Mouse (Mus musculus) lung, postnatal 0 days (tissue): ENCODE data around the gene Vmn2r84. TPM values are rescaled to one million over a fixed set of nuclear protein-coding genes. Genes with fewer than 3 reads are reported as not detected.

Experiments
- ATAC-seq: fragments of 200-750 bp; cut with Nextera tagmentation; 2 replicates; pipeline ENCODE4 v1.8.0; 2017; ENCODE audit warnings: moderate library complexity
- DNase-seq: peaks from one replicate; pipeline ENCODE4 v3.0.0-alpha.2; 2016; ENCODE audit warnings: low spot score
- H3K27ac ChIP-seq: fragments of 300-500 bp; sonication (generic); 2 replicates; pipeline ENCODE4 v1.5.1; 2014; ENCODE audit warnings: antibody characterized with exemption, mild to moderate bottlenecking, low read length, mixed read lengths
- H3K27me3 ChIP-seq: fragments of 300-500 bp; sonication (generic); replicated peaks from 2 replicates; pipeline ENCODE4 v1.6.1; 2014; ENCODE audit warnings: low read length, mixed read lengths; ENCODE audit not compliant: insufficient read depth
- H3K36me3 ChIP-seq: fragments of 300-500 bp; sonication (generic); 2 replicates; pipeline ENCODE4 v1.6.1; 2014; ENCODE audit warnings: low read length, mixed read lengths; ENCODE audit not compliant: insufficient read depth
- H3K4me1 ChIP-seq: fragments of 300-500 bp; sonication (generic); 2 replicates; pipeline ENCODE4 v1.6.1; 2014; ENCODE audit warnings: antibody characterized with exemption, low read depth, low read length, mixed read lengths; ENCODE audit not compliant: insufficient read depth
- H3K4me2 ChIP-seq: fragments of 300-500 bp; sonication (generic); replicated peaks from 2 replicates; pipeline ENCODE4 v1.6.1; 2014; ENCODE audit warnings: low read depth, mild to moderate bottlenecking, low read length, moderate library complexity, mixed read lengths
- H3K4me3 ChIP-seq: fragments of 300-500 bp; sonication (generic); 2 replicates; pipeline ENCODE4 v1.5.1; 2014; ENCODE audit warnings: low read depth, low read length
- H3K9ac ChIP-seq: fragments of 300-500 bp; sonication (generic); replicated peaks from 2 replicates; pipeline ENCODE4 v1.6.1; 2014; ENCODE audit warnings: low read depth, mild to moderate bottlenecking
- H3K9me3 ChIP-seq: fragments of 300-500 bp; sonication (generic); 2 replicates; pipeline ENCODE4 v1.6.1; 2016; ENCODE audit warnings: low read length, mixed read lengths
- CTCF ChIP-seq: IDR thresholded peaks from 2 replicates; pipeline ENCODE4 v1.5.1; 2016; ENCODE audit warnings: antibody characterized with exemption, mild to moderate bottlenecking
- EP300 ChIP-seq: IDR thresholded peaks from 2 replicates; pipeline ENCODE4 v1.6.1; 2016; ENCODE audit warnings: antibody characterized with exemption, mild to moderate bottlenecking, control low read depth
- WGBS: fragments of 180-500 bp; shearing (Covaris S2); extraction: QIAGEN DNeasy Blood & Tissue Kit; methylation state at CpG from one replicate; pipeline ENCODE4 v1.1.7; 2014; 5-methylcytosine and 5-hydroxymethylcytosine counted together
- polyA plus RNA-seq: library from polyadenylated mRNA; unstranded; fragments of >200 nt; fragmentation: Nextera tagmentation; extraction: Ambion mirVana; gene quantifications from 2 replicates; pipeline ENCODE4 v1.2.1, GENCODE M21; 2015

The Vmn2r84 gene
- polyA plus RNA-seq, 1 experiment from 2014 or later = not detected

DNA sequence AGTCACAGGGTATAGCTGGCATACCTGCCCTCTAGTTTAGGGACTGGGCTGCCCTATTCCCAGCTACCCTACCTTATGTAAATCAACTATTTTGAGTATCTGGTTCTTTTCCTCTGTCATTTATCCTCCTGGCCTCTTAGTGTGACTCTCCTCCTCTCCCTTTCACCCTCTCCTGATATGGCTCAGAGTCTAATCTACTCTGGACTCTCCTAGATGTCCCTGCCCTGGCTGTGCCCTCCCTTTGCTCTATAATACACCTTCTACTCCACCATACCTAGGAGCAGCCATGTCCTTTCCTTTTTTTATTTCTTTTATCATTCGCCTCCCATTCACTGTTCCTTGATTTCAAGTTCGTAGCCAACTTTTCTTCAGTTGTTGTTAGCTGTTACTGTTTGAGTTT lies 19.0 kb downstream of the Vmn2r84 start:
- 72% methylated on average over 2 of the region's 2 CpGs for WGBS
- Histone ChIP-seq H3K27ac (no peak overlapping the region), H3K4me2 (no peak overlapping the region), H3K9me3 (no peaks in the 10 kb centered on the region), H3K9ac (no peak overlapping the region), H3K36me3 (no peaks in the 10 kb centered on the region), H3K4me1 (no peaks in the 10 kb centered on the region), H3K4me3 (no peak overlapping the region), H3K27me3 (no peaks in the 10 kb centered on the region)
- TF ChIP-seq EP300 = no peak
- TF ChIP-seq CTCF = no peak
- ATAC-seq (no peak), DNase-seq (no peak)

DNA sequence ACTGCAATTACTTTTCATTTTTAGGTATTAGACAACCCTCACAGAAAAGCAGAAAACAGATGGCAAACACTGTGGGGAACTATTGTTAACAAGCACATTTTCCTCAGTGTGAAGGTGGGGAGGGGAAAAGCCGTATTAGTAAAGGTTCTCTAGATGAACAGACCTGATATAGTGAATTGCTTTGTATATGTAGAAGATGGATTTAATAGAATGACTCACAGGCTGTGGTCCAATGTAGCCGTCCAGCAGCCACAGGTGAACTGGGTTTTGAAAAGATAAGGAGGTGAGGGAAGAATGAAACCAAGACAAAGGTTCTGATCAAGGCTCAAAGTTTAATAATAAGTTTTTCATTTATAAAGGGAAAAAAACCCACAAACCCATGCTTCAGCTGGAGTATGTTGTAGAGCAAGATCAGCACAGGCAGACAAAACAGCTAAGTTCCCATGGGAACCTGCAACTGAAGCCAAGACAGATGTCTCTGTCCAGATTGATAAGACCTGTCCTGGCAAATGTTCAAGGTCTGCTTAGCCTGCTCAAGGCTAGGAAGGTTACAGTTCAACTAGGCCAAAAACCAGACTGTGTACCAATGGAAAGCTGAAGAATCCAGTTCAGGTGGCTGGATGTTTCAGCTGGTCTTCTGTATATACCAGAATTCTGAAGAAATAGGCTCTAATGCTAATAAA lies 21.5 kb downstream of the Vmn2r84 start:
- Histone ChIP-seq H3K36me3 (no peaks in the 10 kb centered on the region), H3K4me1 (no peaks in the 10 kb centered on the region), H3K27me3 (no peaks in the 10 kb centered on the region), H3K9ac (no peak overlapping the region), H3K27ac (no peak overlapping the region), H3K9me3 (no peaks in the 10 kb centered on the region), H3K4me3 (no peak overlapping the region), H3K4me2 (no peak overlapping the region)
- ATAC-seq = no peak
- 71% methylated on average over 2 of the region's 2 CpGs for WGBS
- TF ChIP-seq EP300 (no peak), CTCF (no peak)
- DNase-seq = no peak

DNA sequence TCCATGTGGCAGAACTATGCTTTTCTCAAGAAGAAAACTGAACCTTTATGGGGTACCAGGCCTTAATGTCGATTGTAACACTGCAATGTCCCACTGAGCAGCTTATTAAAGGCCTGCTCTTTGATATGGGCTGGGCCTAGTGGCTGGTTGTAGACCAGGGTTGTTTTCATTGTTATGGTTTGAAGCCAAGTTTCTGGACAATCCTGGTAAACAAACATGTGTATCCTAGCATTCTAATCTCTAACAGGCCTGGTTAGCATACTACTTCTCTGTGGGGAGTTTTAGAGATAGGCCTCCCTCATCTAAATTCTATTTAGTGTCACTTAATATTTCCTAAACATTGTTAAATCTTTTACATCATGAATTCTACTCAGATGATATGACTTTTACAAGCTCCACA lies 22.5 kb downstream of the Vmn2r84 start:
- Histone ChIP-seq H3K36me3 (no peaks in the 10 kb centered on the region), H3K4me1 (no peaks in the 10 kb centered on the region), H3K27ac (no peak overlapping the region), H3K27me3 (no peaks in the 10 kb centered on the region), H3K9ac (no peak overlapping the region), H3K4me2 (no peak overlapping the region), H3K9me3 (no peaks in the 10 kb centered on the region), H3K4me3 (no peak overlapping the region)
- 41% methylated on average over 1 of the region's 1 CpGs for WGBS
- ATAC-seq = no peak
- no peak for DNase-seq
- no peak for TF ChIP-seq EP300
- no peak for TF ChIP-seq CTCF

DNA sequence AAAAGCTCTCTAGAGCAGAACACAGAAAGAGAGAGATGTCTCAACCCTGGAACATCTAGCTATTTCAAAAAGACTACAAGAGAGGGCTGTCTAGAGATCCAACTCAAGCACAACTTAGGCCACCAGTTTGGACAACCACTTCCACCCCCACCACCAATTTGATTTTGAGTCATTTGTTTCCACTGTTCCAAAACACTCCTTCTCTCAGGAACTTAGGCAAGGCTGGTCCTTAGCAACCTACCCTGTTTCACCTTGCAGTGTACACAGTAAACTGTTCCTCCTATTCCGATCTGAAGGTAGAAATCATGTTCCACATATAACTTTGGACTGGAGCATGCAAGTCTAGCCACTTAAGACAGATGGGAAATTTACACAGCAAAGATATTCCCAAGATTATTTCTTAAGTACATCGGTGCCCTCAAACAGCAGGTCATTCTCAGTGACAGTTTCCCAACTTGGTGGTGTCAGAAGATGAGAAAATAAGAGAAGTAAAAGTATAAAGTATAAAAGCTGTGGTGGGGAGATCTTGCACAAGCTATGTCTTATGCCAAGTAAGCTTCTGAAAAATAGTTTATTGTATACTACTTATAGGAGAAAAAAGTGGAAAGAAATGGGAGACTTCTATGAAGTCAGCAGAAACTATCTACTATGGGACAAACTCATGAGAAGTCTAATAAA lies 24.0 kb downstream of the Vmn2r84 start:
- DNase-seq (no peak), ATAC-seq (no peak)
- Histone ChIP-seq H3K4me3 (no peak overlapping the region), H3K9me3 (no peaks in the 10 kb centered on the region), H3K4me1 (no peaks in the 10 kb centered on the region), H3K27me3 (no peaks in the 10 kb centered on the region), H3K9ac (no peak overlapping the region), H3K4me2 (no peak overlapping the region), H3K27ac (no peak overlapping the region), H3K36me3 (no peaks in the 10 kb centered on the region)
- TF ChIP-seq EP300 = no peak
- 65% methylated on average over 2 of the region's 2 CpGs for WGBS

DNA sequence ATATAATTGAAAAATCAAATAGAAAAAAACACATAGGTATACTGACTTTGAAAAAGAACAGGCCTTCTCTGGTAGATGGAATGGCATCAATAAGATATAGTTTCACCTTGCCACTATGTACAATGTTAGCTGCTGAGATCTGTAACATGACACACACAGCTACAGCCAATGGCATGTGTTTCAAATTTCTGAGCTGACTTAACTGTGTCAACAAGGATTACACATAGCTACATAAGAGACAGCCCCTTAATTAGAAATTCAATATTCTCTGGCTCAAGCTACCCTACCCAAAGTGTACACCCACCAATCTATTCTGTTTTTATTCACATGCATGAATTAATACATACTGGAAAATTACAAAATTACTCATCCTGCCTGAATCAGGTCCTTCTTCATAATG lies 25.7 kb downstream of the Vmn2r84 start:
- no peak for DNase-seq
- TF ChIP-seq EP300 = no peak
- TF ChIP-seq CTCF = no peak
- no peak for ATAC-seq
- Histone ChIP-seq H3K36me3 (no peaks in the 10 kb centered on the region), H3K27me3 (no peaks in the 10 kb centered on the region), H3K9me3 (no peaks in the 10 kb centered on the region), H3K9ac (no peak overlapping the region), H3K4me2 (no peak overlapping the region), H3K27ac (no peak overlapping the region), H3K4me3 (no peak overlapping the region), H3K4me1 (no peaks in the 10 kb centered on the region)

DNA sequence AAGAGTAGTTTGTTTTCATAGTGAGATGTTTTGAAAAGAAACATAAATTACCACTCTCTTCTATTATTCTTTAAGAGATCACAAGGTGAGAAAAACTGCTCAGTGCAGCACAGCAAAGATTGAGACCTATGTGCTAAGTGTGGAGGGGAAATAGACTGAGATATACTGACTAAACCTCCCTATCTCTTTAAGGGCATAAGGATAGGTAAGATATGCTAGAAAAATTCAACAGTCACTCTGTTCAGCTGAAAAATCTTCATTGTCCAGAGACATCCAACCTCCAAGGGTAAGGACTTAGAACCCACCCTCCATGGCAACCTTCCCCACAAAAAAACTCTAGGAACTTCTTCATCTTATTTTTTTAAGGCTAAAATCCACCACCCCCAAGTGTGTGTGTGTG lies 29.4 kb downstream of the Vmn2r84 start:
- Histone ChIP-seq H3K9ac (no peak overlapping the region), H3K4me2 (no peak overlapping the region), H3K27ac (no peak overlapping the region), H3K4me3 (no peak overlapping the region), H3K27me3 (no peaks in the 10 kb centered on the region), H3K36me3 (no peaks in the 10 kb centered on the region), H3K4me1 (no peaks in the 10 kb centered on the region), H3K9me3 (no peaks in the 10 kb centered on the region)
- TF ChIP-seq EP300 = no peak
- no peak for TF ChIP-seq CTCF
- no peak for DNase-seq
- ATAC-seq = no peak
